Mouse (Mus musculus) hematopoietic stem cell, adult 5-6 weeks (primary cell): ENCODE results near the gene Tac4. TPM values are rescaled to one million over a fixed set of nuclear protein-coding genes. Genes with fewer than 3 reads are reported as not detected.

Experiments used
- ATAC-seq, 2 experiments: fragments of 125-278 bp in 1 of 2; replicated peaks in 1 of 2; 2 replicates each; pipeline ENCODE4 v1.8.0; 2016 to 2017; ENCODE audit warnings: inconsistent platforms in 2 of 2, mild to moderate bottlenecking in 2 of 2, moderate number of reproducible peaks in 2 of 2, low read depth in 1 of 2, moderate TSS enrichment in 1 of 2; ENCODE audit not compliant: low FRiP score in 2 of 2, poor library complexity in 2 of 2, severe bottlenecking in 2 of 2, insufficient read depth in 1 of 2, low TSS enrichment in 1 of 2
- total RNA-seq: library from RNA; stranded (forward); fragments of 172-1452, 232-1000 nt; gene quantifications from 2 replicates; pipeline ENCODE4 v1.2.3, GENCODE M21; 2017

Tac4 gene
- total RNA-seq, 1 experiment from 2014 or later = not detected

GRCm38 (mm10) chr11:95299886-95300285, 38.6 kb downstream of the Tac4 start:
- no peak for ATAC-seq

- no peak for ATAC-seq
These were observed 40.4 kb downstream of the Tac4 start for GRCm38 (mm10) chr11:95301772-95302171.

GRCm38 (mm10) chr11:95305600-95305999, 44.3 kb downstream of the Tac4 start:
- ATAC-seq = no peak

- no peak for ATAC-seq
These were observed 46.2 kb downstream of the Tac4 start for GRCm38 (mm10) chr11:95307526-95307925.

- peak; percentile 93 to 94 for ATAC-seq
These were observed 48.2 kb downstream of the Tac4 start for GRCm38 (mm10) chr11:95309510-95310006.

- ATAC-seq = peak; percentile 88 to 90
These were observed 48.8 kb downstream of the Tac4 start, which contains the start of gene Kat7 for GRCm38 (mm10) chr11:95310007-95310647. Gene Kat7 (minus strand): TSS chr11:95310246.

GRCm38 (mm10) chr11:95310648-95311424, 49.5 kb downstream of the Tac4 start:
- ATAC-seq = 0 out of 4 replicates have a peak, but pooled peaks of 1 of the 2 experiments have one; percentile 5

GRCm38 (mm10) chr11:95311425-95311807, 50.1 kb downstream of the Tac4 start:
- no peak for ATAC-seq

- peak; percentile 29 to 37; a peak in 2 of 4 replicates for ATAC-seq
These were observed 54.1 kb downstream of the Tac4 start for GRCm38 (mm10) chr11:95315215-95315955.

GRCm38 (mm10) chr11:95318116-95318515, 56.8 kb downstream of the Tac4 start:
- no peak for ATAC-seq

Other genes with a start within 250 kb of the Tac4 start
- gene Pdk2, start 220.2 kb upstream of the Tac4 start, total RNA-seq = 3.3 and 4.1 TPM in 2 replicates
- gene Itga3, start 184.7 kb upstream of the Tac4 start, total RNA-seq = 2.5 and 4.6 TPM in 2 replicates
- gene Dlx3, start 141.4 kb upstream of the Tac4 start, total RNA-seq = 0.25 TPM in 1 of 2 replicates, not detected in the other
- not detected in 2 replicates for gene Dlx4, start 115.3 kb upstream of the Tac4 start, total RNA-seq
- 81.0 and 90.4 TPM in 2 replicates for gene Kat7, start 48.7 kb downstream of the Tac4 start, total RNA-seq
- gene Fam117a, start 75.5 kb downstream of the Tac4 start, total RNA-seq = 84.4 and 149 TPM in 2 replicates
- 35.8 and 44.6 TPM in 2 replicates for gene Slc35b1, start 123.2 kb downstream of the Tac4 start, total RNA-seq
- gene Spop, start 152.6 kb downstream of the Tac4 start, total RNA-seq = 60.5 and 62.5 TPM in 2 replicates